In genomic region chr2:20602656-20603055, GRCm38 (mm10) we compare ENCODE assay signal across 15 mouse cellular contexts.
"Had no signal": no experiment of that assay in that cellular context is flagged by ENCODE, and none has a peak within 500 bp of the region (broad histone marks: within the 10 kb centered on the region; RNA-seq: fewer than 3 reads in every experiment).

No protein-coding gene starts in this region.

- H3K36me3 ChIP-seq: kidney, embryonic 15.5 days; limb, embryonic 12.5 days; limb, embryonic 15.5 days; midbrain, embryonic 13.5 days had no signal

- H3K4me1 ChIP-seq: kidney, embryonic 15.5 days; midbrain, embryonic 13.5 days had no signal

- H3K27me3 ChIP-seq: kidney, embryonic 15.5 days; limb, embryonic 12.5 days; limb, embryonic 15.5 days; midbrain, embryonic 13.5 days had no signal

- H3K9me3 ChIP-seq: kidney, embryonic 15.5 days; limb, embryonic 12.5 days; limb, embryonic 15.5 days; midbrain, embryonic 13.5 days had no signal

- H3K4me3 ChIP-seq: kidney, embryonic 15.5 days; limb, embryonic 12.5 days; limb, embryonic 15.5 days; midbrain, embryonic 13.5 days had no signal

- DNase-seq: kidney, postnatal 10 days; kidney, postnatal 36 days; left cerebral cortex, postnatal 4 days; liver, postnatal 0 days; lung, embryonic 14.5 days; thymus, adult 2 months; thymus, postnatal 14 days; thymus, postnatal 4 days had no signal

- H3K27ac ChIP-seq: kidney, embryonic 15.5 days; limb, embryonic 15.5 days; liver, embryonic 14.5 days; macrophage; midbrain, embryonic 13.5 days; stomach, postnatal 0 days had no signal
